Mouse (Mus musculus) heart, embryonic 11.5 days (tissue): ENCODE data around the gene Crip1. TPM values are rescaled to one million over a fixed set of nuclear protein-coding genes. Genes with fewer than 3 reads are reported as not detected.
"Not testable (repeated sequence)": the region's sequence is repeated elsewhere in the genome, so short reads cannot be mapped to it uniquely, and the experiment has no call there.

Source experiments
- ATAC-seq: fragments of 200-750 bp; cut with Nextera tagmentation; replicated peaks from 2 replicates; pipeline ENCODE4 v1.8.0; 2017; ENCODE audit warnings: moderate library complexity; ENCODE audit not compliant: insufficient number of reproducible peaks, low FRiP score, low TSS enrichment
- H3K27ac ChIP-seq: fragments of 300-500 bp; sonication (generic); 2 replicates; pipeline ENCODE4 v1.5.1; 2014; ENCODE audit warnings: mild to moderate bottlenecking, low read depth, low read length
- H3K27me3 ChIP-seq: fragments of 300-500 bp; sonication (generic); 2 replicates; pipeline ENCODE4 v1.6.1; 2014; ENCODE audit warnings: mild to moderate bottlenecking, low read length, mixed read lengths; ENCODE audit not compliant: control insufficient read depth, insufficient read depth
- H3K36me3 ChIP-seq: fragments of 300-500 bp; sonication (generic); 2 replicates; pipeline ENCODE4 v1.6.1; 2014; ENCODE audit warnings: mild to moderate bottlenecking, low read length, moderate library complexity, mixed read lengths; ENCODE audit not compliant: control insufficient read depth, insufficient read depth
- H3K4me1 ChIP-seq: fragments of 300-500 bp; sonication (generic); 2 replicates; pipeline ENCODE4 v1.6.1; 2014; ENCODE audit warnings: low read length; ENCODE audit not compliant: control insufficient read depth, insufficient read depth
- H3K4me2 ChIP-seq: fragments of 300-500 bp; sonication (generic); 2 replicates; pipeline ENCODE4 v1.6.1; 2014; ENCODE audit warnings: mild to moderate bottlenecking, moderate library complexity
- H3K4me3 ChIP-seq: fragments of 300-500 bp; sonication (generic); 2 replicates; pipeline ENCODE4 v1.5.1; 2014; ENCODE audit warnings: low read depth, low read length
- H3K9ac ChIP-seq: fragments of 300-500 bp; sonication (generic); 2 replicates; pipeline ENCODE4 v1.6.1; 2014; ENCODE audit warnings: mild to moderate bottlenecking, low read depth, low read length, moderate library complexity
- H3K9me3 ChIP-seq: fragments of 300-500 bp; sonication (generic); replicated peaks from 2 replicates; pipeline ENCODE4 v1.6.1; 2016; ENCODE audit warnings: low read length; ENCODE audit not compliant: control insufficient read depth
- WGBS: fragments of 180-500 bp; shearing (Covaris S2); extraction: QIAGEN DNeasy Blood & Tissue Kit; methylation state at CpG from one replicate; pipeline ENCODE4 v1.1.7; 2014; ENCODE audit not compliant: insufficient replicate concordance; 5-methylcytosine and 5-hydroxymethylcytosine counted together
- polyA plus RNA-seq: library from polyadenylated mRNA; unstranded; fragments of >200 nt; fragmentation: Nextera tagmentation; extraction: Ambion mirVana; gene quantifications from 2 replicates; pipeline ENCODE4 v1.2.1, GENCODE M21; 2014

Crip1 gene
- polyA plus RNA-seq, 1 experiment from 2014 or later: 533 TPM

DNA sequence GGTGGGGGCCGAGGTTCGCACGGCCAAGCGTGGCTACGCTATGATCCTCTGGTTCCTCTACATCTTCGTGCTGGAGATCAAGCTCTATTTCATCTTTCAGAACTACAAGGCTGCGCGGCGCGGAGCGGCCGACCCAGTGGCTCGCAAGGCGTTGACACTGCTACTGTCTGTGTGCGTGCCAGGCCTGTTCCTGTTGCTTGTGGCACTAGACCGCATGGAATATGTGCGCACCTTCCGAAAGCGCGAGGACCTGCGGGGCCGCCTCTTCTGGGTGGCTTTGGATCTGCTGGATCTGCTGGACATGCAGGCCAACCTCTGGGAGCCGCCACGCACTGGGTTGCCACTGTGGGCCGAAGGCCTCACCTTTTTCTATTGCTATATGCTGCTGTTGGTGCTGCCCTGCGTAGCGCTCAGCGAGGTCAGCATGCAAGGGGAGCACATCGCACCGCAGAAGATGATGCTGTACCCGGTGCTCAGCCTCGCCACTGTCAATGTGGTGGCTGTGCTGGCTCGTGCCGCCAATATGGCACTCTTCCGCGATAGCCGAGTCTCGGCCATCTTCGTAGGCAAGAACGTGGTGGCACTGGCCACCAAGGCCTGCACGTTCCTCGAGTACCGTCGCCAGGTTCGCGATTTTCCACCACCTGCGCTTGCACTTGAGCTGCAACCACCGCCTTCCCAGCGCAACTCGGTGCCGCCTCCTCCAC lies 42.4 kb downstream of the Crip1 start:
- Histone ChIP-seq H3K36me3 (no peaks in the 10 kb centered on the region), H3K4me3 (no peak overlapping the region), H3K9ac (no peak overlapping the region), H3K4me2 (peak overlapping the region; percentile 84), H3K27me3 (peaks cover 46% of the 10 kb centered on the region), H3K9me3 (no peaks in the 10 kb centered on the region), H3K27ac (no peak overlapping the region), H3K4me1 (peaks cover 14% of the 10 kb centered on the region)
- ATAC-seq: no peak
- WGBS: 77% methylated on average over 51 of the region's 51 CpGs

DNA sequence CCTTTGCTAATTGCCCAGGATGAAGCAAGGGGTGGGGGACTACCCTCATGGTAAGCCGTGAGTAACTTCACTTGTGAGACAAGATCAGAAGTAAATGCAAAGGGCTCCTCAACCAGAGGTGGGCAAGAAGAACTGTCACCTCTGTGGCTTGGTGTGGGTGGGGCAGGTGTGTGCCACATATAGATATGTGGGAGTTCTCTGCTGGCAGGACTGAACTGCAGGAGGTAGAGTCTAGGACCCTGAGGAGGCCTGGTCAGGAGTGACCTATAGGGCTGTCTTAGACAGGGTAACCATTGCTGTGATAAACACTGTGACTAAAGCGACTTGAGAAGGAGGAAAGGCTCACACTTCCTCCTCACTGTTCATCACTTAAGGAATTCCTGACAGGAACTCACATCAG lies 47.3 kb downstream of the Crip1 start:
- Histone ChIP-seq H3K9ac (no peak overlapping the region), H3K4me1 (no peaks in the 10 kb centered on the region), H3K27ac (no peak overlapping the region), H3K4me3 (no peak overlapping the region), H3K36me3 (no peaks in the 10 kb centered on the region), H3K4me2 (no peak overlapping the region), H3K9me3 (no peaks in the 10 kb centered on the region), H3K27me3 (peaks cover 9% of the 10 kb centered on the region)
- WGBS: 48% methylated on average over 2 of the region's 2 CpGs
- no peak for ATAC-seq

DNA sequence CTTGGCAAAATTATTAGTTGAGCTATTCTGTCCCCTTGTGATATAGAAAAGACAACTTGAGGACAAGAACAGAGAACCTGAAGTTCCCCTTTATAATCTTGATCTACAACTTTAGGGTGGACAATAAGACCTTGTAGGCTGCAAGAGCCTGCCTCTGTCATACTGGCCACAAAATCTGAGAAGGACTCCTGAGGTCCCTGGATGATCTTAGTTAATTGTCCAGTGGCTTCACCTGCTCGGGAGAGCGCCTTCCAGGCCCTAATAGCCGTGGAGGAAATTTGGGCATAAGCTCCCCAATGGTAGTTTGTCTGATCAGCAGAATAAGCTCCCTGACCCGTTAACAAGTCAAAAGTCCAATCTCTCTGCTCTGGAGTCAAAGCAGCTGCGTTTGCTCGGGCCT lies 53.0 kb downstream of the Crip1 start:
- not testable (repeated sequence) for H3K9me3 ChIP-seq, H3K4me2 ChIP-seq, H3K4me1 ChIP-seq, H3K27me3 ChIP-seq, H3K4me3 ChIP-seq, H3K36me3 ChIP-seq, H3K9ac ChIP-seq, ATAC-seq, H3K27ac ChIP-seq
- WGBS: 97% methylated on average over 3 of the region's 6 CpGs

DNA sequence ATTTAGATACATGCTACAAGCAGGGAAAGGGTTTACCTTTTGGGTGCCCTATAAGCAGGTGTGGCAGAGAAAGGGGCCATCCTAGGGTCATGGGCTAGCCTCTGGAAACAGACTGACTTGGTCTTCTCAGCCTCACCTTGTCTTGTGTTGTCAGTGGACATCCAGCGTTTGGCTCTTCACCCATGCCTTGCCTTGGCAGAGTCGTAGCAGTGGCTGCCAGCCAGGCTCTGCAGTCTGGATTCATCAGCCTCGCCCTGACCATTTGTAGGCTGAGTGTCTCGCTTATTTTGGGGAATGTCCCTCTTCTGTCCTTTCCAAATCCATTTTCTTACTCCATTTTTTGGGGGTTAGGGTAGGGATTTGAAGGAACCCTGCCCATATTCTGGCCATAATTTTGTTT lies 55.2 kb downstream of the Crip1 start:
- Histone ChIP-seq H3K4me2 (no peak overlapping the region), H3K4me3 (no peak overlapping the region), H3K27ac (no peak overlapping the region), H3K36me3 (no peaks in the 10 kb centered on the region), H3K9me3 (0 out of 2 replicates have a peak, but pooled peaks cover 4% of the 10 kb centered on the region), H3K4me1 (no peaks in the 10 kb centered on the region), H3K9ac (no peak overlapping the region), H3K27me3 (no peaks in the 10 kb centered on the region)
- WGBS: 87% methylated on average over 4 of the region's 4 CpGs
- no peak for ATAC-seq

DNA sequence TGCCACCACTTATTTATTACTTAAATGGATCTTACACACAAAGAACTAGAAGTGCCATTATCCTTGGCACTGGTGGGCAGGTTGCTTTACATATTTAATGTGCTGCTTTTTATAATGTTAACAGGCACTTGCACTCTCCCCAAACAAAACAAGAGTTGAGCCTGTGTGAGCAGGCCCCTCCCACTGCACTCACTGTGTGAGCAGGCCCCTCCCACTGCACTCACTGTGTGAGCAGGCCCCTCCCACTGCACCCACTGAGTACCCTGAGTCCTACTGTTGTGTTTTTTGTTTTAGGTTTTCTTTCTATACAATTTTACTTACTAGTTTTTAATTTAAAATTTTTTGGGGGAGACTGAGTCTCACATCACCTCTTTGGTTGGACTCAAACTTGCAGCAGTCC lies 55.9 kb downstream of the Crip1 start:
- no peak for ATAC-seq
- Histone ChIP-seq H3K4me2 (no peak overlapping the region), H3K9ac (no peak overlapping the region), H3K27ac (no peak overlapping the region), H3K36me3 (no peaks in the 10 kb centered on the region), H3K27me3 (no peaks in the 10 kb centered on the region), H3K4me3 (no peak overlapping the region), H3K9me3 (0 out of 2 replicates have a peak, but pooled peaks cover 4% of the 10 kb centered on the region), H3K4me1 (no peaks in the 10 kb centered on the region)

Other genes starting within 250 kb of the Crip1 start
- 1.5 and 2.2 TPM in 2 replicates for gene Jag2, start 216.5 kb upstream of the Crip1 start, polyA plus RNA-seq
- gene Nudt14, start 204.2 kb upstream of the Crip1 start, polyA plus RNA-seq: 44.2 and 50.7 TPM in 2 replicates
- 18.9 and 22.5 TPM in 2 replicates for gene Btbd6, start 169.8 kb upstream of the Crip1 start, polyA plus RNA-seq
- 33.7 and 39.5 TPM in 2 replicates for gene Brf1, start 145.6 kb upstream of the Crip1 start, polyA plus RNA-seq
- gene Pacs2, start 131.8 kb upstream of the Crip1 start, polyA plus RNA-seq: 7.3 and 11.3 TPM in 2 replicates
- gene Tex22, start 71.8 kb upstream of the Crip1 start, polyA plus RNA-seq: 0.16 TPM in 1 of 2 replicates, not detected in the other
- 12.3 and 14.7 TPM in 2 replicates for gene Mta1, start 48.0 kb upstream of the Crip1 start, polyA plus RNA-seq
- 1,118 and 1,169 TPM in 2 replicates for gene Crip2, start 6.1 kb upstream of the Crip1 start, polyA plus RNA-seq
- gene Tedc1, start 10.1 kb downstream of the Crip1 start, polyA plus RNA-seq: 15.8 and 16.6 TPM in 2 replicates
- gene Tmem121, start 39.6 kb downstream of the Crip1 start, polyA plus RNA-seq: 1.00 and 1.5 TPM in 2 replicates